Mouse (Mus musculus) limb, embryonic 12.5 days (tissue): ENCODE measurements around the gene Ddx31. TPM values are rescaled to one million over a fixed set of nuclear protein-coding genes. Genes with fewer than 3 reads are reported as not detected.

ENCODE experiments used
- ATAC-seq: fragments of 200-750 bp; cut with Nextera tagmentation; 2 replicates; pipeline ENCODE4 v1.8.0; 2017; ENCODE audit warnings: low read depth, moderate TSS enrichment; ENCODE audit not compliant: insufficient number of reproducible peaks, insufficient read depth, low FRiP score, low TSS enrichment
- H3K27ac ChIP-seq: fragments of 300-500 bp; sonication (generic); 2 replicates; pipeline ENCODE4 v1.5.1; 2016; ENCODE audit warnings: mild to moderate bottlenecking, moderate library complexity
- H3K27me3 ChIP-seq: fragments of 300-500 bp; sonication (generic); 2 replicates; pipeline ENCODE4 v1.6.1; 2016; ENCODE audit warnings: mild to moderate bottlenecking, moderate library complexity
- H3K36me3 ChIP-seq: fragments of 300-500 bp; sonication (generic); 2 replicates; pipeline ENCODE4 v1.6.1; 2016; ENCODE audit warnings: mild to moderate bottlenecking, moderate library complexity
- H3K4me1 ChIP-seq: fragments of 300-500 bp; sonication (generic); replicated peaks from 2 replicates; pipeline ENCODE4 v1.6.1; 2016
- H3K4me2 ChIP-seq: fragments of 300-500 bp; sonication (generic); 2 replicates; pipeline ENCODE4 v1.6.1; 2016; ENCODE audit warnings: mild to moderate bottlenecking, moderate library complexity
- H3K4me3 ChIP-seq: fragments of 300-500 bp; sonication (generic); replicated peaks from 2 replicates; pipeline ENCODE4 v1.5.1; 2016; ENCODE audit warnings: mild to moderate bottlenecking
- H3K9ac ChIP-seq: fragments of 300-500 bp; sonication (generic); replicated peaks from 2 replicates; pipeline ENCODE4 v1.6.1; 2016; ENCODE audit warnings: mild to moderate bottlenecking, moderate library complexity
- H3K9me3 ChIP-seq: fragments of 300-500 bp; sonication (generic); 2 replicates; pipeline ENCODE4 v1.6.1; 2016; ENCODE audit warnings: mild to moderate bottlenecking, moderate library complexity
- WGBS: fragments of 180-500 bp; shearing (Covaris S2); methylation state at CpG from one replicate; pipeline ENCODE4 v1.1.7; 2016; 5-methylcytosine and 5-hydroxymethylcytosine counted together
- polyA plus RNA-seq: library from polyadenylated mRNA; unstranded; fragments of >200 nt; fragmentation: Nextera tagmentation; extraction: Ambion mirVana; gene quantifications from 2 replicates; pipeline ENCODE4 v1.2.1, GENCODE M21; 2016

Gene Ddx31
- polyA plus RNA-seq, 1 experiment from 2014 or later, result 18.5 TPM

DNA sequence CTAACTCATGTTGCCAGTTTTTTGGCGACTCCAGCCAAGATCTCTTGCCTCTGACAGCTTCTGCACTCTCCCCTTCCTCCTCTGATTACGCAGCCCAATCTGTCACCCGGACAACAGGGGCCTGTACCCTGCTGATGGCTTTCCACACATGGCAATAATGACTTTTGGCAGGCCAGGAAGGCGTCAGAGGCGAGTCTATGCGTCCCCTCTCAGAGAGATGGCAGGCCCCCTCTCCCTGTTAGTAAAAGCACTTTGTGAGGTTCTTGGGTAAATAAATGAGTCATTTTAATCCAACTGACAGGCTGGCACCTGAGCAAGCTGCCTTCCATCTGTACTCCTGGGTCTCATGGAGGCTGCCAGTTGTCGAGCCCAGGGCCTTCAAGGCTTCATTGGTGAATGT, 27.3 kb downstream of the Ddx31 start:
- no peak overlapping the region for H3K4me3 ChIP-seq
- 71% methylated on average over 7 of the region's 7 CpGs for WGBS
- no peak overlapping the region for H3K4me2 ChIP-seq
- H3K36me3 ChIP-seq, result peaks cover 66% of the 10 kb centered on the region
- no peak for ATAC-seq
- H3K4me1 ChIP-seq, result no peaks in the 10 kb centered on the region
- H3K9me3 ChIP-seq, result no peaks in the 10 kb centered on the region
- H3K27ac ChIP-seq, result no peak overlapping the region
- H3K27me3 ChIP-seq, result no peaks in the 10 kb centered on the region
- no peak overlapping the region for H3K9ac ChIP-seq

DNA sequence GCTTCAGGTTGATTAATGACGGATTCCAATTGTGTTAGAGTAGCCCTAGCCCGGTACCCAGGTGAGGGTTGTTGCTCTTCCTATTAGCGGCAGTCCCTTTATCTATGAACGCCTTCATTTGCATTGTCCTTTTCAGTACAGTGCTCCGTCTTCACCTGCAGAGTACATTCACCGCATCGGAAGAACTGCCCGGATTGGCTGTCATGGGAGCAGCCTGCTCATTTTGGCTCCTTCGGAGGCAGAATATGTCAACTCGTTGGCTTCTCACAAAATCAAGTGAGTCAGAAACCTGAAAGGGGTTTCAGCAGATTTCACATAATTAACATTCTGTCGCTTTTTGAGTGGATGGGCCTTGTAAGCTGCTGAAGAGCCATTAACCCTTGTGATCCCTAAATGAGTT, 35.3 kb downstream of the Ddx31 start:
- Histone ChIP-seq H3K4me1 (no peaks in the 10 kb centered on the region), H3K4me3 (no peak overlapping the region), H3K36me3 (peaks cover 58% of the 10 kb centered on the region), H3K9ac (no peak overlapping the region), H3K4me2 (no peak overlapping the region), H3K27me3 (no peaks in the 10 kb centered on the region), H3K9me3 (no peaks in the 10 kb centered on the region), H3K27ac (no peak overlapping the region)
- no peak for ATAC-seq
- 87% methylated on average over 11 of the region's 11 CpGs for WGBS

DNA sequence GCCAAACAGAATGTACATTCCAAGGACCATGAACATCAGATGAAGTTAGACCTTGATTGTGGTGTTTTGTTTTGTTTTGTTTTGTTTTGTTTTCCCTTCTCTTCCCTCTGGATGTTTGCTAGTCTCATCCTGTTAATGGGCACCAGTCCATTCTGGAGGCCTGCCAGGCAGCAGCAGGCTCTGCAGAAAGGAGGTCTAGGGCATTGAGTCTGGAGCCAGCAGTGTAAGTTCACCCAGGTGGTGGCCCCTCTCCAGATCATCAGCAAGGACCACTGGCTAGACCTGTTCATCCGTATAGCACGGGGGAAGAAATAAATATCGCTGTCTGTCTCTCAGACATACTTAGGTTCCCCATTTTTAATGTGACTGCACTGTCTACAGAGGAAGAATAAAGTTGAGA, 41.1 kb downstream of the Ddx31 start:
- Histone ChIP-seq H3K27me3 (no peaks in the 10 kb centered on the region), H3K9ac (no peak overlapping the region), H3K4me3 (no peak overlapping the region), H3K9me3 (no peaks in the 10 kb centered on the region), H3K4me2 (no peak overlapping the region), H3K27ac (no peak overlapping the region), H3K36me3 (peaks cover 67% of the 10 kb centered on the region), H3K4me1 (no peaks in the 10 kb centered on the region)
- 92% methylated on average over 3 of the region's 3 CpGs for WGBS
- no peak for ATAC-seq

DNA sequence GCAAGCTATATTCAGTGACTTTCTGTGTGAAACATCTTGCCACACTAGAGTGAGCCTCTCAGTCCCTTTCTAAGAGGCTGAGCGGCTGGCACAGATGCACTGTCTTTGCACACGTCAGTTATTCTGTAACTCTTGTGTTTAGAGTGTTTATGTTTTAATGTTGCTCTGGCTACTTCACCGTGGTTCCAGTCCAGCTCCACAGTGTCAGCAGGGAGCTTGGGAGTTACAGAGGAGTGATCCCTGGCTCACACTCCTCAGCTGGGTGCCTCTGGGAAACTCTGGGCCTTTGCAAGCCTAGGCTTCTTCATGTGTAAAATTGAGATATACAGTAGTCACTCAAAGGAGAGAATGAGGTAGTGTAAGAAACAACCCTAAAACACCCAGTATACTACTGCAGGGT, 41.8 kb downstream of the Ddx31 start:
- Histone ChIP-seq H3K27me3 (no peaks in the 10 kb centered on the region), H3K36me3 (peaks cover 64% of the 10 kb centered on the region), H3K9ac (no peak overlapping the region), H3K4me1 (no peaks in the 10 kb centered on the region), H3K4me2 (no peak overlapping the region), H3K9me3 (no peaks in the 10 kb centered on the region), H3K27ac (no peak overlapping the region), H3K4me3 (no peak overlapping the region)
- 93% methylated on average over 3 of the region's 3 CpGs for WGBS
- no peak for ATAC-seq

DNA sequence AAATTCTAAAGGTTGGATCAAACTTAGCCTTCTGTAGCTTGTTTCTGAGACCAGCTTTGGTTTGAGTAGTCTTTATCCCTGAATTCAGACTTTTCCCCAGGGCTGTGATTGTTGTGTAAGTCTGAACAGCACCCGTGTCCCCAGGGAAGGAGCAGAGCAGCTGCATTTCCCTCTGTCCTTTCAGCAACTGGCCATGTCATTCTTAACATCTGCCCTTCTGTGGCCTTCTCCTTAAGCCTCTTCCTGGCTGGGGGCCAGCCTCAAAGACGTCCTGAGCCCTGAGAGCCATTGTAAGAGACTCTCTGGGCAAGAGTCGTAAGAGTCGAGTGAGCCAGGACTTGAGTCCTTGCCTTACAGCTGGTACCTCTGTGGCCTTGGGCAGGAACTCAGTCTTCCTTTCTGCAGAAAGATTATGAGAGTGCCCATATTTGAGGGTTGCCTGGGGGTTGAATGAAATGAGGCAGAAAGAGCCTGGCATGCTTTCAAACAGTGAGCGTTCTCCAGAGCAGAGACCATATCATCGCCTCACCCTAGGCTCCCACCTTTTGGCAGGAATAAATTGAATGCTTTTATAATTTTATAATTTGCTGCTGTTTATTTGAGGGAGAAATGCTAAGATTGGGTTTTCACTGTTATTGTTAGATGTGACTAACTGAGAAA, 42.8 kb downstream of the Ddx31 start:
- Histone ChIP-seq H3K36me3 (peaks cover 64% of the 10 kb centered on the region), H3K27ac (no peak overlapping the region), H3K4me3 (no peak overlapping the region), H3K27me3 (no peaks in the 10 kb centered on the region), H3K9ac (no peak overlapping the region), H3K4me2 (no peak overlapping the region), H3K4me1 (no peaks in the 10 kb centered on the region), H3K9me3 (no peaks in the 10 kb centered on the region)
- 85% methylated on average over 6 of the region's 6 CpGs for WGBS
- no peak for ATAC-seq

DNA sequence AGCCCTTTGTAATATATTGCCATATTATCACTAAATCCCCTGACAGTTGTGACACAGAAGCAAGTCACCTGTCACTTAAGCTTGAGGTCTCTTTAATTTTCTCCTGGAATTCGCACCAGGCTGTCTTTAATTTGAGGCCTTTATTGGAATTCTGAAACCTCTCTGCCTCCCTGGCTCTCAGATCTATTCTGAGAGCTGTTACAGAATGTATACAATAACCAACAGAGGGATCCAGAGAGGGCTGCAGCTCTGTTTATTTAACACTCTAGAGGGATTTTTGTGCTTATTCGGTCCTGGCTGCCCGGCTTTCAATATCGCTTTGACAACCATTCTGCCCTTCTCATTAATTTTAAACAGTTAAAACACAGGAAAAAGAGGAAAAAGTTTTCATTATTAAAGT, 44.7 kb downstream of the Ddx31 start:
- no peaks in the 10 kb centered on the region for H3K27me3 ChIP-seq
- no peak overlapping the region for H3K4me2 ChIP-seq
- H3K27ac ChIP-seq, result no peak overlapping the region
- H3K4me3 ChIP-seq, result no peak overlapping the region
- H3K36me3 ChIP-seq, result peaks cover 69% of the 10 kb centered on the region
- H3K9me3 ChIP-seq, result no peaks in the 10 kb centered on the region
- ATAC-seq, result no peak
- H3K9ac ChIP-seq, result no peak overlapping the region
- 65% methylated on average over 4 of the region's 4 CpGs for WGBS
- H3K4me1 ChIP-seq, result no peaks in the 10 kb centered on the region

DNA sequence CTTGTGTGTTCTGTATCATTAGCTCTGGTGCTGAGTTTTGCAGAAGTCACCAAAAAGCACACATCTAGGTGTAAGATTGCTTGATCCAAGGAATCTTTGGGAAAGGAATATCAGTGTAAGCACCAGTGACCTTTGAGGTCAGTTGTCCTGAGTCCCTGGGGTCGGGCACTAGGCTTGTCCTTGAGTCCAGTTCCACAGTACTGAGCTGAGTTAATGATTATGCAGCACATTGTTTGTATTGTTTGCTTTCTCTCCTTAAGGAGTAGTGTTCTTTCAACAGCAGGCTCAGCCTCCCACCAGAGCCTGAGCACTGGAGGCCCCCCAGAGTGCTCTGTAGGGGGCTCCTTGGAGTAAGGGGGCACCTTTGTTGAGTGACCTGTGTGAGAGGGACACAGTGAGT, 52.6 kb downstream of the Ddx31 start:
- Histone ChIP-seq H3K9ac (no peak overlapping the region), H3K27ac (no peak overlapping the region), H3K36me3 (peaks cover 86% of the 10 kb centered on the region), H3K9me3 (no peaks in the 10 kb centered on the region), H3K4me1 (no peaks in the 10 kb centered on the region), H3K4me3 (no peak overlapping the region), H3K27me3 (no peaks in the 10 kb centered on the region), H3K4me2 (no peak overlapping the region)
- 69% methylated on average over 1 of the region's 1 CpGs for WGBS
- no peak for ATAC-seq

DNA sequence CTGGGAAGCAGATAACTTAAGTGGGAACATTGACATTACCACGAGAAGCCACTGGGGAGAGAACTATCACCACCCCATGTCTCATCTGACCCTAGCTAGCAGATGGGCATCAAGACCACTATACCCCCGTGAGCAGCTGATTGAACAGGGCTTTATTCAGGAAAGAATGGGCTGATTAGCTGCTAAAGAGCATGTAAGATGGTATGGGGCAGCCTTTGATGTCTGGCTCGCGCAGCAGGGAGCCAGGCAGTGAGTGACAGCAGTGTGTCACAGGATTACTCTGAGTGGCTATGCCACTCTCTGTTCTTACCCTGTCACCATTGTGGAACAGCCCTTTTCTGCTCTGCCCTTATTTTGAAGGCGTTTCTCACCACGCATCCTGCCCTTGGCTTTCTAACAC, 53.3 kb downstream of the Ddx31 start:
- no peaks in the 10 kb centered on the region for H3K27me3 ChIP-seq
- H3K9ac ChIP-seq, result no peak overlapping the region
- no peak overlapping the region for H3K27ac ChIP-seq
- WGBS, result 77% methylated on average over 6 of the region's 6 CpGs
- ATAC-seq, result no peak
- H3K4me1 ChIP-seq, result no peaks in the 10 kb centered on the region
- H3K9me3 ChIP-seq, result no peaks in the 10 kb centered on the region
- H3K4me3 ChIP-seq, result no peak overlapping the region
- peaks cover 81% of the 10 kb centered on the region for H3K36me3 ChIP-seq
- H3K4me2 ChIP-seq, result no peak overlapping the region

DNA sequence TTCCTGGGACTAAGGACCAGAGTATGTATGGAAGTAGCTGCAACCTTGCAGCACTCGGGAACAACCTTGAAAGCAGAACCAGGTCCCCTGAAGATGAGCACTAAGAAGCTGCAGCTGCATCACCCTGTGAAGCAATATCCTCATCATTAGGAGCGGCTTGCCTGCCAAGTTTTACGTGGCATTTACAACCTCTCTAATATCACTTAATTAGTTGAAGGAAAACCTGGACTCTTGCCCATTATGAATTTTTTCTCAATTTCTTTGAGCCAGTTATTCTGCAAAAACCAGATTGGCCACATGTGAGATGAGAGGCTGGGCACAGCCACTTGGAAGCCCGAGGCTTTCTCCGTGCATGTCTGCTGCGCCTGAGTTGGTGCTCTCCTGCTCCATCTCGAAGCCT, 55.7 kb downstream of the Ddx31 start:
- Histone ChIP-seq H3K4me2 (no peak overlapping the region), H3K9ac (no peak overlapping the region), H3K27me3 (no peaks in the 10 kb centered on the region), H3K36me3 (peaks cover 85% of the 10 kb centered on the region), H3K4me3 (no peak overlapping the region), H3K9me3 (no peaks in the 10 kb centered on the region), H3K27ac (no peak overlapping the region), H3K4me1 (no peaks in the 10 kb centered on the region)
- ATAC-seq, result no peak
- WGBS, result 78% methylated on average over 7 of the region's 7 CpGs

DNA sequence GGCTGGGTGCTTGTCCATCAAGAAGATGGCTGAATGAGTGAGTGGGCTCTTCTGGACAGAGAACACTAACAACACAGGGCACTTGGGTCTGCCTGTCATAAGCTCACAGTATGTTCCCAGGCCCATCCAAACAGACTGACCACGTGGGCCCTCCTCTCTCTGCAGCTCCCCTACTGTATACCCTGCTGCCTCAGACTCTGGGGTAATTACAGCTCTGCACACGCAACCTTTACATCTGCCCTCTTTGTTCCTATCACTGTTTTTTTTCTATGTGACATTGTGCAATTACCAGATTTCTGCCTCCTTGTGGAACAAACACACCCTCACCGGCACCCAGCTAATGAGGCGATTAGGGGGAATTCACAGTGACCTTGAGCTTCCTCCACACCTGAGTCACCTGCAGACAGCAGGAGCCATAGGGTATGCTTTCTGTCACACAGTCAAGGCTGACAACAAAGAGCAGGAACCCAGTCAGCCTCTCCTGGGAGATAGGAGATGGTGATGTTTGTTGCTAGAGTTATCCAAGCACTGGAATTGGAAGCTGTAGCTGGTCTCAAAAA, 57.2 kb downstream of the Ddx31 start:
- Histone ChIP-seq H3K4me1 (no peaks in the 10 kb centered on the region), H3K36me3 (peaks cover 85% of the 10 kb centered on the region), H3K27ac (no peak overlapping the region), H3K9ac (no peak overlapping the region), H3K4me3 (no peak overlapping the region), H3K4me2 (no peak overlapping the region), H3K9me3 (no peaks in the 10 kb centered on the region), H3K27me3 (no peaks in the 10 kb centered on the region)
- WGBS, result 82% methylated on average over 4 of the region's 4 CpGs
- no peak for ATAC-seq

DNA sequence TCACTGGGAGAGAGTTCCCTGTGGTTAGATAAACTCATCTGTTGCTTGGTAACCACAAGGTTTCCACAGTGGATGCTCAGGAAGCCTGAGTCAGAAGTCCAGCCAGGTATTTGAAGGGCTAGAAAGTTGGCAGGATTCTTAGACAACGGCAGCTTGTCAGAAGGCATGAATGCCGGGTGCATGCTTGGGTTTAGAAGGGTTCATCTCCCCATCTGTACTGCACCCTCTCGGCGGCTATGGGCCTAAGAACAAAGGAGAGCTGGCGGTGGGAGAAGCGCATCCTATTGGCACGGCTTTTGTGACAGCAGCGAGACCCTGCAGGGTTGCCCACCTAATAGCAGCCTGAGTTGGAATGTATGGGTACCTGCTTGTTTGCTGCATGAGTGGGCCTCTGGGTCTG, 62.1 kb downstream of the Ddx31 start:
- H3K4me1 ChIP-seq, result no peaks in the 10 kb centered on the region
- ATAC-seq, result no peak
- peaks cover 65% of the 10 kb centered on the region for H3K36me3 ChIP-seq
- H3K27me3 ChIP-seq, result peaks cover 22% of the 10 kb centered on the region
- WGBS, result 90% methylated on average over 8 of the region's 8 CpGs
- H3K4me2 ChIP-seq, result no peak overlapping the region
- no peaks in the 10 kb centered on the region for H3K9me3 ChIP-seq
- no peak overlapping the region for H3K9ac ChIP-seq
- no peak overlapping the region for H3K27ac ChIP-seq
- no peak overlapping the region for H3K4me3 ChIP-seq

DNA sequence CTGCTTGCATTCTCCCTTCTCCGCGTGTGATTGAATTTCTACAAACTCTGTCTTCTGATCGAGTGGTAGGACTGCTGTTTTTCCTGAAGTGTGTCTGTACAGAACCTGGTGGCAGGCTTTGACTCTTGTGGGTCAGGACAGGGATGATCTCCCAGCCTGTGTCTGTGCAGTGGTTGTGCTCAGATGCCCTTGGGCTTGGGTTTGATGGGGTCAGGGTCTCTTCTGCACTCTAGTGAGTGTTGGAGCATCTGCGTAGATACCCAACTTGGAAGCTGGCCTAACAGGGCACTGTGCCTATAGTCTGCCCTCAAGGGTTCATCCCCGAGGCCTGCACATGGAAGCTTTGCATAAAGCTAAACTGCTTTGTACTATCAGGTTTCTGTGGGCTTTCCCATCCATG, 63.7 kb downstream of the Ddx31 start:
- no peak overlapping the region for H3K4me3 ChIP-seq
- no peak overlapping the region for H3K27ac ChIP-seq
- 89% methylated on average over 5 of the region's 5 CpGs for WGBS
- peaks cover 38% of the 10 kb centered on the region for H3K27me3 ChIP-seq
- no peaks in the 10 kb centered on the region for H3K9me3 ChIP-seq
- peaks cover 12% of the 10 kb centered on the region for H3K4me1 ChIP-seq
- ATAC-seq, result no peak
- no peak overlapping the region for H3K4me2 ChIP-seq
- no peak overlapping the region for H3K9ac ChIP-seq
- H3K36me3 ChIP-seq, result peaks cover 55% of the 10 kb centered on the region
